In genomic region chr10:41866069-41866837, GRCm38 (mm10) we compare ENCODE assay signal across 7 mouse cellular contexts. TPM values are rescaled to one million over a fixed set of nuclear protein-coding genes. Genes with fewer than 3 reads are reported as not detected.
A peak's percentile ranks its signal among the peaks of the same experiment; 100 is the strongest.
DNase-seq lines count a peak whose midpoint lies in the region; ATAC-seq lines count a peak whose summit lies in the region.

No protein-coding gene starts in this region.

- no peak for DNase-seq in kidney, adult 11 months
- DNase-seq in adipocyte (ENCODE audit: low spot score): peak; percentile 68
- DNase-seq in lung, postnatal 10 days: peak; percentile 19
- no peak for DNase-seq in urinary bladder, postnatal 25 days (ENCODE audit: low spot score)
- DNase-seq in layer of hippocampus, postnatal 36 days: no peak

- ATAC-seq in kidney, embryonic 14.5 days (ENCODE audit: low FRiP score, low TSS enrichment): peak; percentile 60; the same call in 1 of the 2 replicates
- ATAC-seq in forebrain, embryonic 16.5 days: 0 out of 2 replicates have a peak, but pooled peaks have one; percentile 45

- H3K9ac ChIP-seq in kidney, embryonic 14.5 days (ENCODE audit: low read depth, low read length): no peak overlapping the region
- H3K9ac ChIP-seq in forebrain, embryonic 16.5 days (replicated peaks; ENCODE audit: low read depth, low read length): no peak overlapping the region

- peak overlapping the region; percentile 76 for H3K27ac ChIP-seq in kidney, embryonic 14.5 days (ENCODE audit: low read depth, low read length)
- H3K27ac ChIP-seq in forebrain, embryonic 16.5 days (ENCODE audit: low read length): no peak overlapping the region

- H3K4me1 ChIP-seq in kidney, embryonic 14.5 days (ENCODE audit: control insufficient read depth, insufficient read depth, low read length): peaks cover 19% of the 10 kb centered on the region; the same call in 1 of the 2 replicates
- H3K4me1 ChIP-seq in forebrain, embryonic 16.5 days (replicated peaks; ENCODE audit: control insufficient read depth, insufficient read depth, low read length): peaks cover 6% of the 10 kb centered on the region; the same call in 1 of the 2 replicates

- no peaks in the 10 kb centered on the region for H3K27me3 ChIP-seq in kidney, embryonic 14.5 days (ENCODE audit: control insufficient read depth, insufficient read depth, low read length)
- H3K27me3 ChIP-seq in forebrain, embryonic 16.5 days (replicated peaks; ENCODE audit: control insufficient read depth, insufficient read depth, low read length): no peaks in the 10 kb centered on the region

- H3K4me3 ChIP-seq in kidney, embryonic 14.5 days (ENCODE audit: low read length): no peak overlapping the region
- no peak overlapping the region for H3K4me3 ChIP-seq in forebrain, embryonic 16.5 days (replicated peaks; ENCODE audit: low read length)

- WGBS in kidney, embryonic 14.5 days: 32% methylated on average over 3 of the region's 3 CpGs
- 75% methylated on average over 3 of the region's 3 CpGs for WGBS in forebrain, embryonic 16.5 days

- H3K4me2 ChIP-seq in kidney, embryonic 14.5 days (replicated peaks; ENCODE audit: low read depth, low read length): no peak overlapping the region
- no peak overlapping the region for H3K4me2 ChIP-seq in forebrain, embryonic 16.5 days (ENCODE audit: low read length)

- H3K36me3 ChIP-seq in kidney, embryonic 14.5 days (ENCODE audit: control insufficient read depth, insufficient read depth, low read length): no peaks in the 10 kb centered on the region
- H3K36me3 ChIP-seq in forebrain, embryonic 16.5 days (ENCODE audit: control insufficient read depth, insufficient read depth): no peaks in the 10 kb centered on the region

- no peaks in the 10 kb centered on the region for H3K9me3 ChIP-seq in kidney, embryonic 14.5 days (ENCODE audit: control insufficient read depth, low read length)
- H3K9me3 ChIP-seq in forebrain, embryonic 16.5 days (ENCODE audit: control insufficient read depth, low read length): no peaks in the 10 kb centered on the region

RNA-seq across cellular contexts. Expression of gene Sesn1, which starts 56.5 kb away (rescaled TPM):
- polyA plus RNA-seq in kidney, embryonic 14.5 days (2014; fragmentation: Nextera tagmentation; extraction: Ambion mirVana): 24.0 and 32.1 TPM in 2 replicates
- 49.6 and 61.2 TPM in 2 replicates for polyA plus RNA-seq in forebrain, embryonic 16.5 days (2015; fragmentation: Nextera tagmentation; extraction: Ambion mirVana)
- total RNA-seq in layer of hippocampus, postnatal 36 days (2021): 10 to 100 TPM; 47.1 to 51.7 TPM

RNA-seq across cellular contexts. Expression of gene Cep57l1, which starts 56.6 kb away (rescaled TPM):
- 21.1 and 24.7 TPM in 2 replicates for polyA plus RNA-seq in kidney, embryonic 14.5 days (2014; fragmentation: Nextera tagmentation; extraction: Ambion mirVana)
- 19.5 and 21.3 TPM in 2 replicates for polyA plus RNA-seq in forebrain, embryonic 16.5 days (2015; fragmentation: Nextera tagmentation; extraction: Ambion mirVana)
- total RNA-seq in layer of hippocampus, postnatal 36 days (2021): 1 to 10 TPM; 7.0 to 7.9 TPM

Comparison
In these comparisons a context has a peak if more than half of its experiments do, and no peak if none do; other contexts are left out.
1. DNase-seq: peak in adipocyte (single experiment) and lung, postnatal 10 days (single experiment); none in kidney, adult 11 months (single experiment), urinary bladder, postnatal 25 days (single experiment) and layer of hippocampus, postnatal 36 days (0 of 2).